Mouse (Mus musculus) common myeloid progenitor, adult 5-6 weeks (primary cell): ENCODE measurements around the gene Tshz2. TPM values are rescaled to one million over a fixed set of nuclear protein-coding genes. Genes with fewer than 3 reads are reported as not detected.
"Not testable (repeated sequence)": the region's sequence is repeated elsewhere in the genome, so short reads cannot be mapped to it uniquely, and the experiment has no call there.

Experiments used
- ATAC-seq: replicated peaks from 2 replicates; pipeline ENCODE4 v1.8.0; 2016; ENCODE audit warnings: low read depth, mild to moderate bottlenecking, moderate TSS enrichment, inconsistent platforms; ENCODE audit not compliant: poor library complexity, severe bottlenecking
- total RNA-seq: library from RNA; stranded (forward); fragments of 200-1000, 187-1606 nt; gene quantifications from 2 replicates; pipeline ENCODE4 v1.2.3, GENCODE M21; 2017

The Tshz2 gene
- total RNA-seq, 1 experiment from 2014 or later = not detected

GRCm38 (mm10) chr2:169749331-169749945 lies 116.6 kb downstream of the Tshz2 start:
- ATAC-seq = no peak

- ATAC-seq = no peak
These were observed 118.0 kb downstream of the Tshz2 start for GRCm38 (mm10) chr2:169750574-169751491.

GRCm38 (mm10) chr2:169752126-169752525 lies 119.3 kb downstream of the Tshz2 start:
- no peak for ATAC-seq

DNA sequence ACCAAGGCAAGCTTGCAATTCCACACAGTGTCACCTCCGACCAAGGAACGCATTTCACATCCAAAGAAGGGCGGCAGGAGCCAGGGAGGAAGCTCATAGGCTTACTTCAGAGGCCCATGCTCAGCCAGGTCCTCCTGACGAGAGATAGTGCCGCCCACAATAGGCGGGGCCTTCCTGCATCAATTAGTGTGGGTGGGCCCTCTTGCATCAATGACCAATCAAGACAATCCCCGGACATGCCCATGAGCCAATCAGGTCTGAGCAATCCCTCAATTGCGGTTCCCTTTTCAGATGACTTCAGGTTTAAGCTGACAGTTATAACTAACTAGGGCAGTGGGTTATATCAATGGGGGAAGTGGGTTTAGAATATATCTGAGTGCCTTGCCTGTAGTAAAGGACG lies 120.6 kb downstream of the Tshz2 start:
- ATAC-seq = 0 out of 2 replicates have a peak, but pooled peaks have one; percentile 15

GRCm38 (mm10) chr2:169755091-169755490 lies 122.3 kb downstream of the Tshz2 start:
- ATAC-seq = no peak

DNA sequence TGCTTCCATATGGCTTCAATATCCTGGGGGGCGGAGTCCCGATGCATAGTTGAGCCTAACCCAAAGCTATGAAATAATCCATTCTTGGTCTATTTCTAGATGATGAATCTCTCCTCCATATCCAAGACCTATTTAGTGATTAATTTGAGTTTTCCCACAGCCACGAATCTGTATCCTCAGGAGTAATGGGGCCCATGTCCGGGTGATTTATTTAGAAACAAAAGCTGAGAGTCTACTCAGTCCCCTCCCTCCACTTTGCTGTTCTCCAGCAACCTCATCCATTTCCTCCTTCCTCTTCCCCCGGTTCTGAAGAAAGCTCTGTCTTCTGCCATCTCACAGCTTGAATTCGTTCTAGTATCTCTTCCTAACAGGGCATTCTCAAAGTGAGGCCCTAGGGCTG lies 125.3 kb downstream of the Tshz2 start:
- ATAC-seq = no peak

DNA sequence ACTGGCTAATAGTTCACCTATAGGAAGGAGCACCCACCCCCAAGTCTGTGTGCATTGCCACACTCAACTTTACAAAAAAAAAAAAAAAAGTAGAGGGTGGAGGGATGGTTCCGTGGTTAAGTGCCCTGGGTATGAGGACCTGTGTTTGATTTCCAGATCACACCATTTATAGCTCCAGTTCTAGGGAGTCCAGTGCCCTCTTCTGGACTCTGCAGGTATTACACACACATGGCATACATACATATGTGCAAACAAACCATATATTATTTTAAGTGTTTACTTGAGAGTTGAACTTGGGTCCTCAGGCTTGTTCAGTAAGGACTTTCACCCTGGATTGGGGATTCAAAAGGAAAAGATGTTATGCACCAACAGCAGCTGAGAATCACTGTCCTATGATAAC lies 127.3 kb downstream of the Tshz2 start:
- ATAC-seq = no peak

- ATAC-seq = no peak
These were observed 128.9 kb downstream of the Tshz2 start for GRCm38 (mm10) chr2:169761726-169762125.

- no peak for ATAC-seq
These were observed 129.5 kb downstream of the Tshz2 start for GRCm38 (mm10) chr2:169762301-169762700.

DNA sequence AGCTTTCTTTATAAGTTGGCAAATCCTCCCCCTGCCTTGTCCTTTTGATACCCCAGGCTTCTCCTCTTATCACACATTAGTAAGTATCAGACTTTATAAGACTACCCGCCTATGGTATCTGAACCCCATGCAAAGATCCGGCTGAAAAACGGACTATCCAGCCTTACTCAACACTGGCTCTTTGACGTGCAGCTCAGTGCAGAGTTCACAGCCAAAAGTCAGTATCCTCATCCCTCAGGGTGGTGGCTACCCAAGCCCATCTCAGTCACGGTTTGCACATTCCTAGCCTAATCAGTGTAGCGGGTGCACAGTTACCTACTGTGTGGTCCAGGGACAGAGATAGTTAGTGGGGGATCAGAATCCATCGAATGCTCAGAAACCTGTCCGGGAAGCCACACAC lies 130.9 kb downstream of the Tshz2 start:
- no peak for ATAC-seq

DNA sequence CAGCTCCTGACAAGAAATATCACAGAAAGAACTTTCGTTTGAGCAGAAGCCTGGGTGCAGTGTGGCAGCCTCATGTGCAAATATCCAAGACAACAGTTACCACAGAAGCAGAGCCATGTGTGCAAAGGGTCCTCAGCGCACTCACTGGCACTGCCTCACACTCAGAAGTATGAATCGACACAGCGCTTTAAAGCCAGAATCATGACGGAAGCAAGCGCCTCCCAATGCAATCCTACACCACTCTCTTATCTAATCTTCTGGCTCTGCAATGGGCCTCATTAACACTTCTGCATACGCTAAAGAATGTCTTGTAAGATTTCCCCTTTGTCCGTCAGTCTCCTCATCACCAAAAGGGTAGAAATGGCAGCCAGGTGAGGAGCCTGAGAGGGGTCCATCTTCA lies 133.4 kb downstream of the Tshz2 start:
- ATAC-seq = no peak

DNA sequence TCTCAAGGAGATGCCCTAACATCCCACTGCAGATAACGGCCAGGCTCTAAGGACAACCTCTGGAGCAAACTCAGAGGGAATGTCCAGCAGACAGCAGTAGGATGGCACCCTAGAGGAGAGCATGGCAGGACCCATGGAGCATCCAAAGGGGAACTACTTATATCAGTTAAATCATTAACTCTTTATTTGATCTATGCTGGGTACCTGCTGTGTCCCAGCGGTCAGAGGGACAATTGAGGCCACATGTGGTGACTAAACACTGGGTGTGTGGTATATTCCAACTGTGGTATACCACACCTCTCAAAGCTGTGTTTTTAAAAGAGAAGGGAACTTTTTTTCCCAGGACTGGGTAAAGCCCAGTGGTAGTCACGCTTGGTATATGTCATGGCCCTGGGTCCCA lies 134.5 kb downstream of the Tshz2 start:
- ATAC-seq = no peak

- no peak for ATAC-seq
These were observed 142.3 kb downstream of the Tshz2 start for GRCm38 (mm10) chr2:169775078-169775477.

- ATAC-seq = no peak; the same call in 1 of the 2 replicates
These were observed 144.4 kb downstream of the Tshz2 start for GRCm38 (mm10) chr2:169777242-169777641.

DNA sequence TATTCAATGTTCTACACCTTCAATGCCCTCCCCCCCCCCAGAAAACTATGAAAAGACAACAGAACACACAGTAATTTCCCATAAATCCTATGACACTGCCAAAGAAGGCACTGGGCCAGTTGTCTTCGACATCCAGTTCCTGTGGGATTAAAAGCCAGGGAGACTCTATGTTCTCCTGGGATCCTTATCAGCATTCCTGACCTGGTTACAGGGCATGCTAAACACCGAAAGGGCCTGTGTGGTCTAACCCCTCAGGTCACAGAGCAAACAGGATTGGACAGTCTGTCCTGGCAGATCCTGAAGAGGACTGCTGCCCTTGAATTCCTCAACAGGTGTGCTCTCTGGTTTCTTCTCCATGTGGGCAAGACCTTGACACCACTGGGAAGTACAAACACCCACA lies 145.0 kb downstream of the Tshz2 start:
- ATAC-seq = no peak

DNA sequence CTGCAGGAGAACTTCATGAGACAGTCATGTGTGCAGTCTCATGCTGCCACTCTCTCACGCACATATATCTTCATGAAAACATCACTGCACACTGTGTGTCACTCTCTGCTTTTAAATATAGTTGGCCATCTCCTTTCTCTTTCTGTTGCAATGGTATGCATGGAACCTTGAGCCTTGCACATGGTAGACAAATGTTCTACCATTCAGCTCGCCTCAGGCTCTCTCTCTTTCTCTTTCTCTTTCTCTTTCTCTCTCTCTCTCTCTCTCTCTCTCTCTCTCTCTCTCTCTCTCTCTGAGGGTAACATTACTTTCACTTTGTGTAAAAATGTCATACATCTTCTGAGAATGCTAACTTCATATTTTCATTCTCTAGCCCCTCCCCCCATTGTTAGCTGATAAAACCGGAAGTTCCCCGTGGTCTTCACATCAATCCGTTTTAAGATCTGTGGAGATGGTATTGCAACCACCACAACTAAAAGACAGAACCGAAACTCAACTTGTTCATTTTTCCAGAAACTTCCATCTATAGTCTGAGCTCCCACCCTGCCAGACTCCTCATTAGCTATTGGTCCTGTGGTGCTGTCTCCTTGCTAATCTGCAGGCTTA lies 146.0 kb downstream of the Tshz2 start:
- ATAC-seq = peak; percentile 48

DNA sequence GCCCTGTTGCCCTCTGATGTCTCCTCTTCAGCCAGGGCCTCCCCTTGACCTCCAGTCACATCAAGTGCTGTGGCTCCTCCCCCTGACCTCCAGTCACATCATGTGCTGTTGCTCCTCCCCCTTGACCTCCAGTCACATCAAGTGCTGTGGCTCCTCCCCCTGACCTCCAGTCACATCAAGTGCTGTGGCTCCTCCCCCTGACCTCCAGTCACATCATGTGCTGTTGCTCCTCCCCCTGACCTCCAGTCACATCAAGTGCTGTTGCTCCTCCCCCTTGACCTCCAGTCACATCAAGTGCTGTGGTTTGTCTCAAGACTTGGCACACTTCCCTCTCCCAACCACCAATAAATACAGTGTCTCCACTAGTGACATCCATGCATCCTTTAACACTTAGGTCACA lies 148.9 kb downstream of the Tshz2 start:
- ATAC-seq = not testable (repeated sequence)

- peak; percentile 79 for ATAC-seq
These were observed 150.3 kb downstream of the Tshz2 start for GRCm38 (mm10) chr2:169782874-169783680.

DNA sequence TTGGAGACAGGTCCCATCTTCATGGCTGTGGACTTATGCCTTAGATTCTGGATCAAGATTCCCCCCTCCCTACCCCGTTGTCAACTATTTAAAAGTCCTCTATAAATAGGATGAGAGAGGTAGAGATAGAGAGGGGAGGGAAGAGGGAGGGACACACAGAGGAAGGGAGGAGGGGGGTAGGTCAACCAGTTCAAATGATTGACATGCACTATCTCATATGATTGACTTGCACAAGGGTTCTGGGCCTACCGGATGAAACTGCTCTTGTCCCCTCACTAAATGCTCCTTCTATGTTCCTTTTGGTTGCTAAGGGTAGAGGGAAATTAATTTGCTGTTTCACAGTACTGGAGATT lies 150.8 kb downstream of the Tshz2 start:
- ATAC-seq = 0 out of 2 replicates have a peak, but pooled peaks have one; percentile 1

GRCm38 (mm10) chr2:169787381-169787780 lies 154.6 kb downstream of the Tshz2 start:
- no peak for ATAC-seq
